Mouse (Mus musculus) skeletal muscle tissue, adult 2 months (tissue): Measurements from ENCODE around the gene Bcl2l1.

ENCODE experiments used
- DNase-seq: peaks from one replicate; pipeline ENCODE4 v3.0.0-alpha.2; 2012; ENCODE audit warnings: low read depth, low spot score

The Bcl2l1 gene

DNA sequence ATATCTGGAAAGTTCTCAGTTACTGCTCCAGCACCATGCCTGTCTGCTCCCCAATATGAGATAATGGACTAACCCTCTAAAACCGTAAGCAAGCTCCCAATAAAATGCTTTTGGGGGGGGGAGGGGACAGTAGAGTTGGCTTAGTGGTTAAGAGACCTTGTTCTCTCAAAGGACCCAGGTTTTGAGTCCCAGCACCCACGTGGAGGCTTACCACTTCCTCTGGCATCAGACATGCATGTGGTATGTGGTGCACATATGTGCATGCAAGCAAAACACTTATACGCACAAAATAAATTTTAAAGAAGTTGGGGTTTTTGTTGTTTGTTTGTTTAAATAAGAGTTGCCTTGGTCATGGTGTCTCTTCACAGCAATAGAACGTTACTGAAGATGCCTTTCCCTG is 56.2 kb downstream of the Bcl2l1 start:
- no peak for DNase-seq

GRCm38 (mm10) chr2:152772231-152772630 is 59.3 kb downstream of the Bcl2l1 start:
- DNase-seq = no peak

DNA sequence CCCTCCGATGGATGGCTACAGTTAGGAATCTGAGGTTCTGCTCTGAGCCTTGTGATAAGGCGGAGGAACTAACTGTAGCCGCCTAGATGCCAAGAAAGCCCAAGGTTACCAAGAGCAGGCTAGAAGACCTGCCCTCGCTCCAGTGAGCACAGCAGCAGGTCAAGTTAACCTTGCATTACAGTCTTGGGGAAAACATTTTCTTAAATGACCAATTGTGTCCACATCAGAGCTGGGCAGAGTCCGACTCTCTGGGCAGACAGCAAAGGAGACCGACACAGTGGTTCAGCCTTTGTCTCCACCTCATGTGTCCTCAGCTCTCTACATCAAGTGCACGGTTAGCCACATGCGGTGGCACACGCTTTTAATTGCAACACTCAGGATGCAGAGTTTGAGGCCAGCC is 60.0 kb downstream of the Bcl2l1 start:
- no peak for DNase-seq

DNA sequence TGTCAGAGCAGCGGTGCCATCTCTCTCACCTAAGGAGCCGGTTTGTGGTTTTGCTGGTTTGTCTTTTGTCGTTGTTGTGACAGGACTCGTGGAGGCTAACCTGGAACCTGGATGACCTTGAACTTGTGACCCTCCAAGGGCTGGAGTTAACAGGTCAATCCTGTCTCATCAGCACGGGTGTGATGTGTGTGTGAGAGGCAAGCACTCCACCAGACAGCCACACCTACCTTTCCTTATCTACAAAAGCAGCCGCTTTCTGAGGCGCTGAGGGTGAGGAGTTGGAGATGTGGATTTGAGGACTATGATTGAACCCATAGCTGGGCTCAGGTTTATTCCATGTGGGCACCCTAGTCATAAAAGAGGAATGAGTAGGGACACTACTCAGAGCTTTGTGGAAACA is 61.9 kb downstream of the Bcl2l1 start:
- no peak for DNase-seq

- no peak for DNase-seq
These were observed 63.8 kb downstream of the Bcl2l1 start for GRCm38 (mm10) chr2:152767618-152768271.

GRCm38 (mm10) chr2:152766387-152767123 is 65.0 kb downstream of the Bcl2l1 start:
- peak; percentile 77 for DNase-seq

DNA sequence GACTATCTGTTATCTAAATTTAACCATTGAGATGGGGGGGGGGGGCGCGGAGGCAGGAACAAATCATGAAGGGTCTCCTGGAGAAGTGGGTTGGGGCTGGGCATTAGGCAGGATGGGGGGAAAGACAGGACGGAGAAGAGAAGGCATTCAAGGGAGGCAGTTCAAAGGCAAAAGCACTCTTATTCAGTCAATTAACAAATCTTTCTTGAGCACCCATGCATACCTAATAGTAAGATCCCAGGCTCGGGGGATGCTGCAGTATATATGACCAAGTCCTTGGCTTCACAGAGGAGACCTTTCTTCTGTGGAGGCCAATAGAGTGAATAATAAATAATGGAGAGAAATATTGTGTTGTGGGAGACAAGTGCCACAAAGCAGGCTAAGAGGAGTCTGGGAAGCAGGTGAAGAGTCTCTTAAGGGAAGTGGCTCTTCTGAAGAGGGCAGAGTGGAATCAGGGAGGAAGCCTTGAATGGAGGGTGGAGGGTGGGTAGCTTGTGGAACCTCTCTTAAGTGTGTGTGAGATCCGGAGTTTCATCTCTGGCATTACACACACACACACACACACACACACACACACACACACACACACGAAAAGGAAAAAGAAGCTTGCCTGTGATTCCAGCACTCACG is 66.4 kb downstream of the Bcl2l1 start:
- DNase-seq = no peak

GRCm38 (mm10) chr2:152764172-152765044 is 67.1 kb downstream of the Bcl2l1 start:
- DNase-seq = no peak

DNA sequence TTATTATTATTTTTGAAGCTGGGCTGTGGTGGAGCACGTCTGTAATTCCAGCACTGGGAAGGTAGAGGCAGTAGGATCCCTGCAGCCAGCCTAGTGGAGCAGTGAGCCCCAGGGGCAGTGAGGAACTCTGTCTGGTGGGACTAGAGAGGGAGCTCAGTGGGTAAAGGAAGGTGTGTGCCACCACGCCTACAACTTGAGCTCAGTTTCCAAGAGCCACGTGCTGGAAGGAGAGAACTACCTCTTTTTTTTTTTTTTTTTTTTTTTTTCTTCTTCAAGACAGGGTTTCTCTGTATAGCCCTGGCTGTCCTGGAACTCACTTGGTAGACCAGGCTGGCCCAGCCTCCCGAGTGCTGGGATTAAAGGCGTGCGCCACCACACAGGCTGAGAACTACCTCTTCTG is 68.2 kb downstream of the Bcl2l1 start:
- no peak for DNase-seq

DNA sequence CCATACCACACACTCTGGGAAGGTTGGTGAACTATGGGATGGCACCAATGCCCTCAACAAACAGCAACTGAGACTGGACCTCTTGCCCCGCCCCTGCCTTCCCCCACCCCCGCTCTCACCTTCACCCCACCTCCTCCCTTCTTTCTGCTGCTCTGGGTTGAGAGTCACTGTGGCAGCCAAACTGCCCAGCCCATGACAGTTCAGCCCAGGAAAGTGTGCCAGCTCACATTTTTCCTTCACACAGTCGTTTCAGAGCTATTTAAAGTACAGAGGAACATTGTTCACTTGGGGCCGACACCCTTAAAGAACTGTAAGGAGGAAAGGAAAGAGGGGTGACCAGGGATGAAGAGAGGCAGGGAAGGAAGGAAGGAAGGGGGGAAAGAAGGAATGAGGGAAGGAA is 73.2 kb downstream of the Bcl2l1 start:
- DNase-seq = no peak

- DNase-seq = no peak
These were observed 74.0 kb downstream of the Bcl2l1 start for GRCm38 (mm10) chr2:152757478-152757877.

DNA sequence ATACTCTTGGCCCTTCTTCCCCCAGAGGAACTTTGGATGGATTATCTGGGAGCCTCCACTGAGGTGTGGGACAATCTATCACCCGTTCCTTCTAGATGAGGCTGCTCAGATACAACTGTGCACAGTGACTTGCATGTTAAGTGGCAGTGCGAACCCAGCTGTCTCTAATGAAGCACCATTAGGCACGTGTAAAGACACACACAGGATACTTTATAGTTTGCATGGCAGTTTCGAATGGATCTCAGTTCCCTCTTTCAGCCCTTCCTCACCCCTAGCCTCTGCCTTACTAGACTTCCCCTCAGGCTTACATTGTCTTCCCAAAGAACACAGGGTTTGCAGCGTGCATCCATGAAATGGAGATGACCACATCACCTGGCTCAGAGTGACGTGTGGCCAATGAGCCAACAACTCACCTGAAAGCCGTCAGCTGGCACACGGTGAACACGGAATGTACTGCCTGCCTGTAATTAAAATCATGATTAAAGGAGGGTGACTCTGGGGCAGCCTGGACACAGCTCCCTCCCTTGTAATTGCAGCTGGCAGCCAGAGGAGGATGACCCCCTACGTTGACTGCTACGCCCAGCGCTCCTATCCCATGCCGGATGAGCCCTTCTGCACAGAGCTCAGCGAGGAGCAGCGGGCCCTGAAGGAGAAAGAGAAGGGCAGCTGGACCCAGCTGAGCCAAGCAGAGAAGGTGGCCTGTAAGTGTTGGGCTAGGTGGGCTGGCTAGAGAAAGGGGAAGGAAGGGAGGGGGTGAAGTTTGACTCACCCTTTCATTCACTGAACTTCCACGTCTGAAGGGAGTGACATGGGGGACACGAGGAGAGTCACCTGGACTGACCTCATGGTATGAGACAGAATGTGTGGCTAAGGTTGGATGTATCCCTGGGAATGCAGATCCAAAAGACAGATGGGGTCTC is 74.8 kb downstream of the Bcl2l1 start:
- no peak for DNase-seq

- DNase-seq = no peak
These were observed 77.4 kb downstream of the Bcl2l1 start, which contains the start of gene Cox4i2 for GRCm38 (mm10) chr2:152753944-152754711. Cox4i2 (plus strand) TSS chr2:152754173.

DNA sequence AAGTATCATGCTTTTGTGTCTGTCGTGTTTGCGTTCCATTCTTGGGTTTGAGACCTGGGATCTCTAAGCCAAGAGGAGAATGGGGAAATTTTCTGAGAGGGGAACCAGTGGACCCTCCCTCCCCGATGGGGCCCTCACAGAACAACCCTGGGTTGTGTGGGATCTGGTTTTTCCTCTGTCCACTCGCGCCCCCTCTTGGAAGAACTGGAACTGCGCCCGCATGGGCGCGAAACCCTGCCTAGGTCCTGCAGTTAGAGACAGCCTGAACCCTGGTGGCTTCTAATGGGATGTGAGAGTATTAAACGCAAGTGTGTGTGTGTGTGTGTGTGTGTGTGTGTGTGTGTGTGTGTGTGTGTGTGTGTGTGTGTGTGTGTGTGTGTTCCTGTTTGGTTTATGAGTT is 89.1 kb downstream of the Bcl2l1 start:
- no peak for DNase-seq

DNA sequence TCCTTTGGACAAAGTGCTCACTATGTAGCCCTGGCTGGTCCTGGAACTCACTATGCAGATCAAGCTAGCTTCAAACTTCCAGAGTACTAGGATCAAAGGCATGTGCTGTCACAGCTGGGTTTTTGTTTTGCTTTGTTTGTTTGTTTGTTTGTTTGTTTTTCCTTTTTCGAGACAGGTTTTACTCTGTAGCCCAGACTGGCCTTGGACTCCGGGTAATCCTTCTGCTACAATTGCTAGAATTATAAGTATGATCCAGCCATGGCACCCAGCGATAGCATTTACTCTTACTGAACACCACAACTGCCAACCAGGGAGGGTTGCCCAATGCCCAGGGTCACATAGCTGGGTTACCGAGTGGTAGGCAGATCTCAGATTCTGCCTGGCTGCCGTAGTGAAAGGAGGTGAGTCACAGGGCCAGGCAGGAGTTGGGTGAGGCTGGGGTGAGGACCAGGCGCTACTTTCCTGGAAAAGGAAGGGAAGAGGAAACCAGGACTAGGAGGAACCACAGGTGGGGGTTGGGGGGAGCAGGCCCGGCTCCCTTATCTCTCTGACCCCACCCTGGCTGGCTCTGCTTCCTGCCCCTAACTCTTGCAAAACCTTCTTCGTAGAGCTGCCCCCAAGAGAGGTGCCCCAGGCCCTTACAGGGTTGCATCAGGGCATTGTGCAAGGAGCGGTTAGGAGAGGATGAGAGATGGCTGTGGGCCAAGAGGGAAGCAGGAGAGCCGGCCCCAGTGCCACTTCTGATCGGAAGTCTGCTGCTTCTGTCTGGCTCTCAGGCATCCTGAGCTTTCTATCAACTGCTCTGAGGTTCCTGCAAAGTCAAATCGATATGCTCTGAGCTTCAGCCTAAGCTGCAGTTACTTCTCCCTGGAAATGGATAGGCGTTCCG is 90.1 kb downstream of the Bcl2l1 start:
- DNase-seq = peak; percentile 69

GRCm38 (mm10) chr2:152740490-152740889 is 91.0 kb downstream of the Bcl2l1 start:
- DNase-seq = no peak

GRCm38 (mm10) chr2:152739842-152740260 is 91.7 kb downstream of the Bcl2l1 start:
- no peak for DNase-seq

GRCm38 (mm10) chr2:152739031-152739841 is 92.3 kb downstream of the Bcl2l1 start:
- peak; percentile 62 for DNase-seq
